Mouse (Mus musculus) forebrain, embryonic 11.5 days (tissue): ENCODE data around the gene Gpsm3. TPM values are rescaled to one million over a fixed set of nuclear protein-coding genes. Genes with fewer than 3 reads are reported as not detected.

ENCODE experiments used
- ATAC-seq: fragments of 200-750 bp; cut with Nextera tagmentation; replicated peaks from 2 replicates; pipeline ENCODE4 v1.8.0; 2017; ENCODE audit warnings: moderate TSS enrichment; ENCODE audit not compliant: low FRiP score
- DNase-seq: peaks from one replicate; pipeline ENCODE4 v3.0.0-alpha.2; 2017; ENCODE audit warnings: low spot score
- H3K27ac ChIP-seq: fragments of 300-500 bp; sonication (generic); 2 replicates; pipeline ENCODE4 v1.5.1; 2014; ENCODE audit warnings: low read depth, low read length
- H3K27me3 ChIP-seq: fragments of 300-500 bp; sonication (generic); 2 replicates; pipeline ENCODE4 v1.6.1; 2014; ENCODE audit warnings: mild to moderate bottlenecking, low read length, mixed read lengths; ENCODE audit not compliant: control insufficient read depth, insufficient read depth
- H3K36me3 ChIP-seq: fragments of 300-500 bp; sonication (generic); 2 replicates; pipeline ENCODE4 v1.6.1; 2014; ENCODE audit warnings: mild to moderate bottlenecking, low read length, moderate library complexity, mixed read lengths; ENCODE audit not compliant: control insufficient read depth, insufficient read depth
- H3K4me1 ChIP-seq: fragments of 300-500 bp; sonication (generic); replicated peaks from 2 replicates; pipeline ENCODE4 v1.6.1; 2014; ENCODE audit warnings: low read length, mixed read lengths; ENCODE audit not compliant: control insufficient read depth, insufficient read depth
- H3K4me2 ChIP-seq: fragments of 300-500 bp; sonication (generic); 2 replicates; pipeline ENCODE4 v1.6.1; 2014; ENCODE audit warnings: low read depth, mild to moderate bottlenecking, low read length, moderate library complexity, mixed read lengths; ENCODE audit not compliant: severe bottlenecking
- H3K4me3 ChIP-seq: fragments of 300-500 bp; sonication (generic); 2 replicates; pipeline ENCODE4 v1.5.1; 2014; ENCODE audit warnings: low read depth, low read length
- H3K9ac ChIP-seq: fragments of 300-500 bp; sonication (generic); 2 replicates; pipeline ENCODE4 v1.6.1; 2014; ENCODE audit warnings: low read length
- H3K9me3 ChIP-seq: fragments of 300-500 bp; sonication (generic); 2 replicates; pipeline ENCODE4 v1.6.1; 2016; ENCODE audit warnings: low read length, mixed read lengths; ENCODE audit not compliant: control insufficient read depth
- WGBS: fragments of 180-500 bp; shearing (Covaris S2); extraction: QIAGEN DNeasy Blood & Tissue Kit; methylation state at CpG from one replicate; pipeline ENCODE4 v1.1.7; 2014; 5-methylcytosine and 5-hydroxymethylcytosine counted together
- polyA plus RNA-seq: library from polyadenylated mRNA; unstranded; fragments of >200 nt; fragmentation: Nextera tagmentation; extraction: Ambion mirVana; gene quantifications from 2 replicates; pipeline ENCODE4 v1.2.1, GENCODE M21; 2014

Gene Gpsm3
- polyA plus RNA-seq, 1 experiment from 2014 or later = 2.6 TPM

- Histone ChIP-seq H3K4me3 (no peak overlapping the region), H3K4me1 (peaks cover 21% of the 10 kb centered on the region)
- WGBS = 89% methylated on average over 8 of the region's 8 CpGs
Measured at GRCm38 (mm10) chr17:34585121-34585520, 4.5 kb upstream of the Gpsm3 start.

GRCm38 (mm10) chr17:34585877-34586771 lies 3.5 kb upstream of the Gpsm3 start:
- Histone ChIP-seq H3K9ac (peak overlapping the region; percentile 80), H3K36me3 (no peaks in the 10 kb centered on the region), H3K4me1 (peaks cover 31% of the 10 kb centered on the region), H3K4me3 (peak overlapping the region; percentile 64), H3K9me3 (no peaks in the 10 kb centered on the region), H3K27ac (peak overlapping the region; percentile 99), H3K4me2 (peak overlapping the region; percentile 87), H3K27me3 (no peaks in the 10 kb centered on the region)
- ATAC-seq = peak; percentile 5; the same call in 1 of the 2 replicates
- no peak for DNase-seq
- WGBS = 18% methylated on average over 32 of the region's 32 CpGs

More at GRCm38 (mm10) chr17:34585121-34585520, 4.5 kb upstream of the Gpsm3 start:
- H3K9me3 ChIP-seq = no peaks in the 10 kb centered on the region
- no peaks in the 10 kb centered on the region for H3K36me3 ChIP-seq
- H3K9ac ChIP-seq = no peak overlapping the region
- H3K27me3 ChIP-seq = no peaks in the 10 kb centered on the region
- H3K4me2 ChIP-seq = no peak overlapping the region
- DNase-seq = no peak
- no peak for ATAC-seq
- no peak overlapping the region for H3K27ac ChIP-seq

- WGBS = under 1% methylated on average over 38 of the region's 38 CpGs
Measured at GRCm38 (mm10) chr17:34586796-34587422, 2.7 kb upstream of the Gpsm3 start.

GRCm38 (mm10) chr17:34587423-34587811 lies 2.2 kb upstream of the Gpsm3 start:
- peak; percentile 98 for DNase-seq
- peak; percentile 81 for ATAC-seq
- WGBS = under 1% methylated on average over 50 of the region's 50 CpGs
- Histone ChIP-seq H3K4me1 (peaks cover 36% of the 10 kb centered on the region), H3K4me2 (peak overlapping the region; percentile 87), H3K27ac (peak overlapping the region; percentile 99), H3K36me3 (no peaks in the 10 kb centered on the region), H3K9ac (peak overlapping the region; percentile 80), H3K27me3 (no peaks in the 10 kb centered on the region), H3K9me3 (no peaks in the 10 kb centered on the region), H3K4me3 (peak overlapping the region; percentile 64)

More at GRCm38 (mm10) chr17:34586796-34587422, 2.7 kb upstream of the Gpsm3 start:
- peak overlapping the region; percentile 87 for H3K4me2 ChIP-seq
- H3K9ac ChIP-seq = peak overlapping the region; percentile 80
- peak overlapping the region; percentile 99 for H3K27ac ChIP-seq
- H3K36me3 ChIP-seq = no peaks in the 10 kb centered on the region
- ATAC-seq (peak; percentile 79), DNase-seq (peak; percentile 95)
- no peaks in the 10 kb centered on the region for H3K27me3 ChIP-seq
- H3K9me3 ChIP-seq = no peaks in the 10 kb centered on the region
- peak overlapping the region; percentile 64 for H3K4me3 ChIP-seq
- peaks cover 36% of the 10 kb centered on the region for H3K4me1 ChIP-seq

- peak overlapping the region; percentile 87 for H3K4me2 ChIP-seq
- no peaks in the 10 kb centered on the region for H3K36me3 ChIP-seq
- no peak for DNase-seq
- peak overlapping the region; percentile 80 for H3K9ac ChIP-seq
- peaks cover 36% of the 10 kb centered on the region for H3K4me1 ChIP-seq
- H3K9me3 ChIP-seq = no peaks in the 10 kb centered on the region
- 4% methylated on average over 19 of the region's 19 CpGs for WGBS
- peak overlapping the region; percentile 99 for H3K27ac ChIP-seq
- peak overlapping the region; percentile 64 for H3K4me3 ChIP-seq
- no peaks in the 10 kb centered on the region for H3K27me3 ChIP-seq
- ATAC-seq = no peak
Measured at GRCm38 (mm10) chr17:34587814-34588213, 1.8 kb upstream of the Gpsm3 start.

GRCm38 (mm10) chr17:34588767-34589166 lies 839 bp upstream of the Gpsm3 start:
- H3K36me3 ChIP-seq = no peaks in the 10 kb centered on the region
- H3K4me1 ChIP-seq = peaks cover 36% of the 10 kb centered on the region
- 62% methylated on average over 3 of the region's 3 CpGs for WGBS
- no peaks in the 10 kb centered on the region for H3K9me3 ChIP-seq
- H3K27me3 ChIP-seq = no peaks in the 10 kb centered on the region
- DNase-seq = no peak
- no peak overlapping the region for H3K9ac ChIP-seq
- no peak overlapping the region for H3K4me3 ChIP-seq
- no peak overlapping the region for H3K27ac ChIP-seq
- ATAC-seq = no peak
- H3K4me2 ChIP-seq = no peak overlapping the region

GRCm38 (mm10) chr17:34589206-34589605 lies 400 bp upstream of the Gpsm3 start:
- Histone ChIP-seq H3K4me2 (no peak overlapping the region), H3K36me3 (no peaks in the 10 kb centered on the region), H3K27ac (no peak overlapping the region), H3K4me3 (no peak overlapping the region), H3K9ac (peak overlapping the region; percentile 6; the same call in 1 of the 2 replicates), H3K27me3 (no peaks in the 10 kb centered on the region), H3K4me1 (peaks cover 37% of the 10 kb centered on the region), H3K9me3 (no peaks in the 10 kb centered on the region)
- WGBS = 56% methylated on average over 7 of the region's 7 CpGs
- no peak for ATAC-seq
- DNase-seq = no peak

- H3K4me1 ChIP-seq = peaks cover 39% of the 10 kb centered on the region
- H3K9ac ChIP-seq = peak overlapping the region; percentile 99; the same call in 1 of the 2 replicates
- WGBS = 59% methylated on average over 15 of the region's 15 CpGs
Measured at GRCm38 (mm10) chr17:34590154-34590987, 765 bp downstream of the Gpsm3 start.

More at GRCm38 (mm10) chr17:34590154-34590987, 765 bp downstream of the Gpsm3 start:
- Histone ChIP-seq H3K27ac (peak overlapping the region; percentile 100), H3K27me3 (no peaks in the 10 kb centered on the region), H3K36me3 (no peaks in the 10 kb centered on the region; the same call in 1 of the 2 replicates), H3K9me3 (no peaks in the 10 kb centered on the region), H3K4me2 (peak overlapping the region; percentile 95; the same call in 1 of the 2 replicates), H3K4me3 (no peak overlapping the region)
- DNase-seq (peak; percentile 57), ATAC-seq (no peak)
